Mouse (Mus musculus): ENCODE results near the gene Tiam2. TPM values are rescaled to one million over a fixed set of nuclear protein-coding genes. Genes with fewer than 3 reads are reported as not detected.

The Tiam2 gene
- polyA plus RNA-seq (2014; fragmentation: Illumina TruSeq; extraction: RNeasy Lipid Tissue Mini Kit (QIAGEN cat#74804); ENCODE audit: low read depth, low replicate concordance) = 3.2 TPM

GRCm38 (mm10) chr17:3326148-3326902, at the start of gene Tiam2:
Gene Tiam2 (plus strand): TSS chr17:3326573.

GRCm38 (mm10) chr17:3532254-3532653, 205.9 kb downstream of the Tiam2 start, which contains the start of gene Cldn20:
Gene Cldn20 (plus strand): TSS chr17:3532554.

GRCm38 (mm10) chr17:3557331-3558311, 231.2 kb downstream of the Tiam2 start, which contains the start of gene Tfb1m:
Gene Tfb1m (minus strand): TSS chr17:3557781.

Other genes with a start within 250 kb of the Tiam2 start
- 24.4 TPM for gene Scaf8, start 211.6 kb upstream of the Tiam2 start, polyA plus RNA-seq (2014; fragmentation: Illumina TruSeq; extraction: RNeasy Lipid Tissue Mini Kit (QIAGEN cat#74804); ENCODE audit: low read depth, low replicate concordance)
- gene Cldn20, start 206.0 kb downstream of the Tiam2 start, polyA plus RNA-seq (2014; fragmentation: Illumina TruSeq; extraction: RNeasy Lipid Tissue Mini Kit (QIAGEN cat#74804); ENCODE audit: low read depth, low replicate concordance) = not detected
- 15.7 TPM for gene Tfb1m, start 231.2 kb downstream of the Tiam2 start, polyA plus RNA-seq (2014; fragmentation: Illumina TruSeq; extraction: RNeasy Lipid Tissue Mini Kit (QIAGEN cat#74804); ENCODE audit: low read depth, low replicate concordance)